Mouse (Mus musculus): ENCODE measurements around the gene Ilkap. TPM values are rescaled to one million over a fixed set of nuclear protein-coding genes. Genes with fewer than 3 reads are reported as not detected.

Ilkap gene
- polyA plus RNA-seq, 1 experiment from 2014 or later, result 58.1 TPM

GRCm38 (mm10) chr1:91405406-91406169 lies 7.0 kb upstream of the Ilkap start:
- Histone ChIP-seq H3K9me3 (ENCODE audit: control insufficient read depth, low read length) (no peaks in the 10 kb centered on the region), H3K27ac (replicated peaks) (no peak overlapping the region), H3K4me2 (replicated peaks; ENCODE audit: low read depth) (no peak overlapping the region), H3K36me3 (ENCODE audit: control insufficient read depth, insufficient read depth, low read length) (no peaks in the 10 kb centered on the region), H3K4me3 (ENCODE audit: low read depth, low read length) (no peak overlapping the region), H3K4me1 (replicated peaks; ENCODE audit: control insufficient read depth, insufficient read depth) (no peaks in the 10 kb centered on the region), H3K9ac (ENCODE audit: low read length) (no peak overlapping the region), H3K27me3 (ENCODE audit: control insufficient read depth, insufficient read depth, low read length) (no peaks in the 10 kb centered on the region)
- WGBS, result 50% methylated on average over 23 of the region's 23 CpGs
- TF ChIP-seq CTCF (IDR thresholded peaks at IDR 0.05; ENCODE audit: low read depth), result no peak
- TF ChIP-seq EP300 (optimal IDR thresholded peaks at IDR 0.05), result no peak
- no peak for DNase-seq (ENCODE audit: low spot score)
- ATAC-seq (ENCODE audit: low FRiP score, low TSS enrichment), result no peak

- Histone ChIP-seq H3K4me3 (ENCODE audit: low read depth, low read length) (no peak overlapping the region), H3K36me3 (ENCODE audit: control insufficient read depth, insufficient read depth, low read length) (no peaks in the 10 kb centered on the region), H3K4me2 (replicated peaks; ENCODE audit: low read depth) (no peak overlapping the region), H3K4me1 (replicated peaks; ENCODE audit: control insufficient read depth, insufficient read depth) (no peaks in the 10 kb centered on the region), H3K27me3 (ENCODE audit: control insufficient read depth, insufficient read depth, low read length) (no peaks in the 10 kb centered on the region), H3K27ac (replicated peaks) (no peak overlapping the region), H3K9ac (ENCODE audit: low read length) (no peak overlapping the region), H3K9me3 (ENCODE audit: control insufficient read depth, low read length) (no peaks in the 10 kb centered on the region)
- 20% methylated on average over 1 of the region's 1 CpGs for WGBS
- no peak for DNase-seq (ENCODE audit: low spot score)
- TF ChIP-seq EP300 (optimal IDR thresholded peaks at IDR 0.05), result no peak
- TF ChIP-seq CTCF (IDR thresholded peaks at IDR 0.05; ENCODE audit: low read depth), result no peak
- ATAC-seq (ENCODE audit: low FRiP score, low TSS enrichment), result no peak
Observed at GRCm38 (mm10) chr1:91404976-91405375, 6.4 kb upstream of the Ilkap start.

- TF ChIP-seq EP300 (optimal IDR thresholded peaks at IDR 0.05) (no peak), CTCF (IDR thresholded peaks at IDR 0.05; ENCODE audit: low read depth) (no peak)
- Histone ChIP-seq H3K4me1 (replicated peaks; ENCODE audit: control insufficient read depth, insufficient read depth) (peaks cover 6% of the 10 kb centered on the region; the same call in 1 of the 2 replicates), H3K4me2 (replicated peaks; ENCODE audit: low read depth) (peak overlapping the region; percentile 83), H3K27me3 (ENCODE audit: control insufficient read depth, insufficient read depth, low read length) (no peaks in the 10 kb centered on the region), H3K9me3 (ENCODE audit: control insufficient read depth, low read length) (no peaks in the 10 kb centered on the region), H3K9ac (ENCODE audit: low read length) (peak overlapping the region; percentile 88), H3K27ac (replicated peaks) (peak overlapping the region; percentile 88), H3K4me3 (ENCODE audit: low read depth, low read length) (peak overlapping the region; percentile 84), H3K36me3 (ENCODE audit: control insufficient read depth, insufficient read depth, low read length) (0 out of 2 replicates have a peak, but pooled peaks cover 2% of the 10 kb centered on the region)
- ATAC-seq (ENCODE audit: low FRiP score, low TSS enrichment) (no peak), DNase-seq (ENCODE audit: low spot score) (peak; percentile 35)
- WGBS, result under 1% methylated on average over 12 of the region's 12 CpGs
Observed at GRCm38 (mm10) chr1:91397927-91398259, 722 bp downstream of the Ilkap start.

GRCm38 (mm10) chr1:91390369-91390768 lies 8.2 kb downstream of the Ilkap start:
- TF ChIP-seq EP300 (optimal IDR thresholded peaks at IDR 0.05), result no peak
- no peak for TF ChIP-seq CTCF (IDR thresholded peaks at IDR 0.05; ENCODE audit: low read depth)
- H3K27ac ChIP-seq (replicated peaks), result no peak overlapping the region
- no peaks in the 10 kb centered on the region for H3K4me1 ChIP-seq (replicated peaks; ENCODE audit: control insufficient read depth, insufficient read depth)
- H3K27me3 ChIP-seq (ENCODE audit: control insufficient read depth, insufficient read depth, low read length), result no peaks in the 10 kb centered on the region
- H3K36me3 ChIP-seq (ENCODE audit: control insufficient read depth, insufficient read depth, low read length), result peaks cover 20% of the 10 kb centered on the region; the same call in 1 of the 2 replicates
- no peak overlapping the region for H3K9ac ChIP-seq (ENCODE audit: low read length)
- no peak overlapping the region for H3K4me2 ChIP-seq (replicated peaks; ENCODE audit: low read depth)
- WGBS, result 66% methylated on average over 5 of the region's 5 CpGs
- ATAC-seq (ENCODE audit: low FRiP score, low TSS enrichment) (peak; percentile 77), DNase-seq (ENCODE audit: low spot score) (no peak)
- H3K4me3 ChIP-seq (ENCODE audit: low read depth, low read length), result no peak overlapping the region
- no peaks in the 10 kb centered on the region for H3K9me3 ChIP-seq (ENCODE audit: control insufficient read depth, low read length)

GRCm38 (mm10) chr1:91381091-91381471 lies 17.5 kb downstream of the Ilkap start:
- H3K4me1 ChIP-seq (replicated peaks; ENCODE audit: control insufficient read depth, insufficient read depth), result no peaks in the 10 kb centered on the region
- DNase-seq (ENCODE audit: low spot score) (no peak), ATAC-seq (ENCODE audit: low FRiP score, low TSS enrichment) (no peak; the same call in 1 of the 2 replicates)
- H3K9me3 ChIP-seq (ENCODE audit: control insufficient read depth, low read length), result no peaks in the 10 kb centered on the region
- H3K4me3 ChIP-seq (ENCODE audit: low read depth, low read length), result no peak overlapping the region
- H3K27me3 ChIP-seq (ENCODE audit: control insufficient read depth, insufficient read depth, low read length), result no peaks in the 10 kb centered on the region
- H3K4me2 ChIP-seq (replicated peaks; ENCODE audit: low read depth), result no peak overlapping the region
- H3K9ac ChIP-seq (ENCODE audit: low read length), result no peak overlapping the region
- peaks cover 45% of the 10 kb centered on the region for H3K36me3 ChIP-seq (ENCODE audit: control insufficient read depth, insufficient read depth, low read length)
- WGBS, result 89% methylated on average over 4 of the region's 4 CpGs
- no peak overlapping the region for H3K27ac ChIP-seq (replicated peaks)
- TF ChIP-seq EP300 (optimal IDR thresholded peaks at IDR 0.05) (no peak), CTCF (IDR thresholded peaks at IDR 0.05; ENCODE audit: low read depth) (no peak)

- DNase-seq (ENCODE audit: low spot score) (peak; percentile 87), ATAC-seq (ENCODE audit: low FRiP score, low TSS enrichment) (peak; percentile 79)
- no peaks in the 10 kb centered on the region for H3K9me3 ChIP-seq (ENCODE audit: control insufficient read depth, low read length)
- no peaks in the 10 kb centered on the region for H3K4me1 ChIP-seq (replicated peaks; ENCODE audit: control insufficient read depth, insufficient read depth)
- TF ChIP-seq CTCF (IDR thresholded peaks at IDR 0.05; ENCODE audit: low read depth), result peak; percentile 93
- no peak for TF ChIP-seq EP300 (optimal IDR thresholded peaks at IDR 0.05)
- H3K4me2 ChIP-seq (replicated peaks; ENCODE audit: low read depth), result no peak overlapping the region
- no peak overlapping the region for H3K9ac ChIP-seq (ENCODE audit: low read length)
- WGBS, result 57% methylated on average over 7 of the region's 7 CpGs
- H3K27ac ChIP-seq (replicated peaks), result no peak overlapping the region
- no peaks in the 10 kb centered on the region for H3K27me3 ChIP-seq (ENCODE audit: control insufficient read depth, insufficient read depth, low read length)
- peaks cover 49% of the 10 kb centered on the region for H3K36me3 ChIP-seq (ENCODE audit: control insufficient read depth, insufficient read depth, low read length)
- H3K4me3 ChIP-seq (ENCODE audit: low read depth, low read length), result no peak overlapping the region
Observed at GRCm38 (mm10) chr1:91380453-91381090, 18.0 kb downstream of the Ilkap start.

Data from stomach, postnatal 0 days (tissue).